Mouse (Mus musculus) left cerebral cortex, postnatal 14 days (tissue): ENCODE measurements around the gene Gas2l3. TPM values are rescaled to one million over a fixed set of nuclear protein-coding genes. Genes with fewer than 3 reads are reported as not detected.

Experiments used
- DNase-seq, 2 experiments: peaks; one replicate each; pipeline ENCODE4 v3.0.0; 2021 to 2022; ENCODE audit warnings: low spot score in 2 of 2, mixed read lengths in 1 of 2
- intact Hi-C: fragments of 180-260 bp; cut with DNase I; formaldehyde crosslinking; loops from one replicate; pipeline ENCODE4 v1.15.1; 2025
- long read RNA-seq, 2 experiments: library from polyadenylated mRNA; stranded (forward); transcript quantifications; one replicate each; pipeline ENCODE4 v2.0.0; 2021
- total RNA-seq, 2 experiments: library from RNA; stranded (reverse); gene quantifications; 2 replicates each; pipeline ENCODE4 v1.2.3; 2021

The Gas2l3 gene
- total RNA-seq: 1 to 10 TPM; 1.8 to 2.6 TPM
- long read RNA-seq, experiment 1: 0 reads
- long read RNA-seq, experiment 2: 0 reads

DNA sequence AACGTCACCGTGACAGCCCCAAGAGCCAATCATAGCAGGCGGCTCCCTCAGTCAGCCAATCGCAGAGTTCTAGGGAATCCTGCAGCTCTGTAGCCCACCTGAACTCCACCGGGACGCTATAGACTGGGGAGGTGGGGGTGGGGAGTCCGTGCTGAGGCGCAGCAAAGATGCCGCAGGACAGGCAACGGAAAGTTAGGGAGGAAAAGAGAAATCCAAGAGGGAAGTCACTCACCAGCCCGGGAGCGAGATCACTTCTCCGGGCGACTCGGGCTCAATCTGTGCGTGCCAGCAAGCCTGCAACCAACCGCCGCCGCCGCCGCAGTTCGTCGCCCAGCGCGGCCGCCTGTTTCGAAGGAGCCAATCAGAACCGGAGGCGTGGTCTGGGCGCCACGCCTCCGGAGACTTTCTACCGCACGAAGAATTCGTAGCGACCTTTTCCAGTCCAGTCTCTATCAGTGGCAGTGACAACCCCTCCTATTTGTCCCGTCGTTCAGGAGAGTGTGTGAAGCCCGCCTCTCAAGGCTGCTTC is at the start of gene Gas2l3:
Gas2l3 (minus strand) TSS at position 345 of the 529 bp plus-strand sequence.
- intact Hi-C loops: no loop called here
- peak; percentile 82 to 84 for DNase-seq

GRCm38 (mm10) chr10:89491321-89491720 is 47.6 kb upstream of the Gas2l3 start:
- no peak for DNase-seq
- intact Hi-C loops: no loop called here

- intact Hi-C loops: no loop called here
- no peak for DNase-seq
Measured at GRCm38 (mm10) chr10:89490250-89490649, 46.5 kb upstream of the Gas2l3 start.

- no peak for DNase-seq
- intact Hi-C loops: no loop called here
Measured at GRCm38 (mm10) chr10:89489459-89489858, 45.7 kb upstream of the Gas2l3 start.

DNA sequence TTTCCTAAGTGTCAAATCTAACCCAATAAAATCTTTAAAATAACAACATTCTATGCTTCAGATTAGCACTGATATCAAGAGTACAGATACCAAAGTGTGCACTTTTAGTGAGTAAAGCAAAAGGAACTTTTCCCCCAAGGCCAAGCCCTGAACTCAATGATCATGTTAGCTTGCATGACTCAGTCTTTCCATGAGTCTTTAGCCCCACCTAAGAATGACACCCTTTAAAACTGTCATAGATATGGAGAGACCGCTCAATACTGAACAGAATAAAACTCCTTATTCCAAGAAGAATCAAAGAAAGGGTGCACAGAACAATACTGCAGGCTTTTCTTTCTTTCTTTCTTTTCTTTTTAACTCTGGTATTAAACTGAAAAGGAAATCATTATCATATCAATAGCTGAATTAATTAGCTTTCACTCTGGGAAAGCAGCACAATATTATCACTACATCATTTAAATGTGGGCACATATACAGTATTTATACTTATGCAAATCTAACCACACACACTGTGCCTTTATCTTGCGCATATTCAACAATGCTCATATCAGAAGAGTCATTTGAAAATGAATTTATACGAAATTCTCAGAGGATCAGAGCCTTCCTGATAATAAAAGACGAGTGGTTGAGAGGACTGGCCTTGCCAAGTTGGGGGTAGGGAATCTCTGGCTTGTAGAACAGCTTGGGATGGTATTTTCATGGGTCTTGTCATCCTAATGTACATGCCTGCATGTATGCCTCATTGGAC is 43.4 kb upstream of the Gas2l3 start:
- intact Hi-C loops: no loop called here
- no peak for DNase-seq

DNA sequence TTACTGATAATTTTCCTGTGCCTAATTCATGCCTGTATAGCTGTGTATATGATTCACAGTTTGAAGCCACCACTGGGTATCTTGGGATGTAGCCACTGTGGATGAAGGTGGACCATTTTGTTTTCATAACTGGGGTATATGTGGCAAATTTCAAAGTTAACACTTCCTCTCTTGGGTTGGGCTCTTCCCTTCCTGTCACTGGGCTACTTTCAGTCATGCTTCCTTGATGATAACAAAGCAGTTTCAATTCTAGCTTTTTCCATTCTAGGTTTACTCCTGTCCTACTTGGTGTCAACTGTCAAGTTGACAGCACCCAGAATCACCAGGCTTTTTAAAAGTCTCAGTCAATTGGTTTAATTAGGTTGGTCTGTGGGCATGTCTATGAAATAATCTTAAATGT is 41.1 kb upstream of the Gas2l3 start:
- intact Hi-C loops: no loop called here
- no peak for DNase-seq

- intact Hi-C loops: no loop called here
- no peak for DNase-seq
Measured at GRCm38 (mm10) chr10:89483812-89484602, 40.2 kb upstream of the Gas2l3 start.

DNA sequence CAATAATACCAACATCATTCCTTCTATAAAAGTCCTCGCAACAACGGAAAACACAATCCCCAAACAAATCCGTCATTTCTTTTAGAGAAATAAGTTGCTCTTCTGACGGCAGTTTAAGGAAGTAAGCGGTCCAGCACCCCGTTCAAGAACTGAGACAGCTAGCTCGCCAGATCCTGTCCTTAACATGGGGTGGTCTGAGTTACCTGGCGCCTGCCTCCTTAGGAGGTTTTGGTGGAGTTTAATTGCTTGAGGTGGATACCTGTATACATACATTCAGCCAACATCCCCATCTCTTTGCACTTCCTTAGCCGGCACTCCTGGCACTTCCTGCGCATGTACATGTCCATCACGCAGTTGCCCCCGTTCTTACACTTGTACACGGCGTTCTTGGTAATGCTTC is 39.3 kb upstream of the Gas2l3 start:
- intact Hi-C loops: no loop called here
- no peak for DNase-seq

DNA sequence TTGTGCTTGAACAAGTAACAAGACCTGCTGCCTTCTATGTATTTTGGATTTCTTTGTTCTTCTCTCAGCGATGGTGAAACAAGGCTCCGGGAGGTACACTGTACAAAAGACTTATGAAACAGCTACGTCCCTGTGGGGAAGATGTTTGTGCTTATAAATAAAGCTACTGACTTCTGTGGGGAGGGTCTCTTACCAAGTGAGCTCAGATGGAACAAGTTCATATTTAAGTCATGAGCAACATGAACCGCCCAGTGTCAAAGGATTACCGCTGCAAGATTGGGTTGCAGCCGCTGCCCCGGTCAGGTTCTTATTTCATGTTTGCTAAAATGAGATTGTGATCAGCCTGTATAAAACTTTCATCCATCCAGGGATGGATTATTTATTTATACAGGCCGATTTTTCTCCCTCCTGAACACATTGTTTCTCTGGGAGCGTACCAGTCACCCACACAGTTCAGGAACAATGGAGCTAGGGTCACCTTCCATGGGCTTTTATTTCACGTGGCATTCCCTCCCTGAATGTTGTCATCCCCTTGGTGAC is 38.4 kb upstream of the Gas2l3 start:
- intact Hi-C loops: no loop called here
- DNase-seq: no peak

GRCm38 (mm10) chr10:89481638-89482037 is 37.9 kb upstream of the Gas2l3 start:
- DNase-seq: no peak
- intact Hi-C loops: no loop called here

DNA sequence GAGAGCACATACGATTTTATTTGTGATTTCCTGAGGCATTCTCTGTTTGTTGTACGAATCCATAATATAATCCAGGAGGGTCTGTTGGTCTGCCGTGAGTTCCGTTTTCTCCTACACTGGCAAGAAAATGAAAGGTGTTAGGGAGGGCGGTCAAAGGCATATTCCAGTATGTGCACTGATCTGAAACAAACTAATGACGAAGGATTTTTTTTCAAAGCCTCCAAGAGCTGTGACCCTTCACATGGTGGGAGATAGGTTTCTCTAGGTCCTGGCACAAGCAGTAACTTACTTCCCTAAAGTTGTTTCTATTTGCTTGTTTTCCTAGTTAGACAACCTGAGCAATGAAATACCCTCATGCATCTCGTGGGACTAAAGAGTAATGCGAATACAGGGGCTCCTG is 35.0 kb upstream of the Gas2l3 start:
- no peak for DNase-seq
- intact Hi-C loops: no loop called here

GRCm38 (mm10) chr10:89470596-89471353 is 27.0 kb upstream of the Gas2l3 start:
- no peak for DNase-seq
- intact Hi-C loops: no loop called here

DNA sequence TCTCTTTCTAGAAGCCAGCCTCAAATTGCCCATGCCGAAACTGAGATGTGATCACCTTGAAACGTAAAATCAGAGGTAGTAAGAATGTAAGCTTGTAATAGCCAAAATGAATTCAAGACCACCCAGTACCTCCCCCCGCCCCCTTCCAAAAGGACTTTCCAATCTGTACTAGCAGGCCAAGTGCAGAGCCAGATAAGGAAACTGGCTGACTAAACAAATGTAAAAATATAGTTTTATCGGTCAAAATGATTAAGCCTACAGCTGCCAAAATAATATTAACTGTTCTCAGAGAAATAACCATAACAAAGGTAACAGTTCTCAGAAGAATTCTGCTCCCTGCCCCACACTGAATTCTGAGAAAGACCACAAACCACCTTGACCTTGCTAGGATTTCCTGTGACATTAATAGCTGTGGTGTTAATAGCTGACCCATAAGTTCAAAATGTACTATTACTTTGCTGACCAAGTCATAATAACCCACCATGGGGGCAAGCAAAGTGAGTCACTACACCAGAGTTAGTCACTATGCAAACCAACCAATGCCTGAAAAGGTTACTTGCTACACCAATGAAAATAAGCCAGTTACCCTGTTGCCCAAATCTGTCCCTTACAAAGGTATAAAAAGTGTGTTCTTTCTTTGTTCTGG is 21.1 kb upstream of the Gas2l3 start:
- intact Hi-C loops: loop anchor here (5.0 kb wide), 1 partner anchor 138 kb away; no protein-coding TSS in a partner anchor

DNA sequence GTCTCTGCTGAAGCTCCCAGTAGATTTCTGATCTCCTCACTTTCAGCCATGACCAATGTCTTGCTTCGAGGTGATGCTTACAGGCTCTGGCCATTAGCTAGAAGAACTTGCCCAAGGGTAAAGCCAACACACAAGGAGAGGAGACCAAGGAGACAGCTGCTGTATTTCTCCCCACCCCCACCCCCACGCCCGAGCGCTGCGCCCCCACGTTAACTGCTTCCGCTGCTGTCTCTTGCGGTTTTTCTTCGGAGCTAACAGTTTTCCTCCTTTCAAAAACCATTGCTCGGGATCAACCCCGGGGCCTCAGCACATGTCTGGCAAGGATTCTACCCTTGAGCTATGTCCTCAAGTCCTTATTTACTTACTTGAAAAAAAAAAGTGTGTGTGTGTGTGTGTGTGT is 19.1 kb upstream of the Gas2l3 start:
- intact Hi-C loops: loop anchor here (1.0 to 5.0 kb wide), 2 partner anchors 136 to 167 kb away; no protein-coding TSS in a partner anchor
- no peak for DNase-seq

More for the DNA sequence above, 21.1 kb upstream of the Gas2l3 start:
- no peak for DNase-seq

GRCm38 (mm10) chr10:89461856-89462507 is 18.2 kb upstream of the Gas2l3 start:
- DNase-seq: peak; percentile 93
- intact Hi-C loops: loop anchor here (1.0 to 5.0 kb wide), 2 partner anchors 135 to 168 kb away; no protein-coding TSS in a partner anchor

DNA sequence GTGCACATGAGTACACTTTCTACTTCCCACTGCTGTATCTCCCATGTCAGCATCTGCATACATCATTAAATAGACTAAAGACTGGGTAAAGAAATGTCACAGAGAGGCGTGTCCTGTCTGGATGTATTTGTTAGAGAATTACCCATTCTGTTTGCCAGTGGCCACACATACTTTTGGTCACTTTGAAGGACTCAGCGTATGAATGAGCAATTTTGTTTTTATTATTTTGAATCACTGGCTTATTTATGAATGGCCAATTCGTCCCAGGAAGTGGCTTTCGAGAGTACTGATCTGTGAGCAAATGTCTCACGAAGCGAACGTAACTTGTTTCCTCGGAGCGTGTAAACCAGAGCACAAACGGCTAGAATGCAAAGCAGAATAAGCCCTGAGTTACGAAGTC is 17.2 kb upstream of the Gas2l3 start:
- DNase-seq: no peak
- intact Hi-C loops: loop anchor here (5.0 kb wide), 1 partner anchor 134 kb away; no protein-coding TSS in a partner anchor

DNA sequence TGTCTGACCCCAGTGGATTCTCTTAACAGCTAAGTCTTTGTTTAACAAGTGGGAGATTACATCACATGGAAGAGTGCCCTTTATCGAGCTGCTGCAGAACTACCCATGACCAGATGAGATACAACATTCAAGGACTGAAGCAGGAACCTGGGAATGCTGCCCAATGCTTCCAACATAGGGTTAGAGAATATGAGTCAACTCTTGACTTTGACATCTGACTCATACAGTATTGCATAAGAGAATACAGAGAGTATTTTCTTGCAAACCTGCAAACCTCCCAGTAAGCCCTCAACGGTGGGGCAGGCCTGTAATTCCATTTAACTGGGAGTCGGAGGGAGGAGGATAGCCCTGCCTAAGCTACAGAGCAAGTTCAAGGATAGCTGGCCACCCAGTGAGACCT is 15.0 kb upstream of the Gas2l3 start:
- no peak for DNase-seq
- intact Hi-C loops: no loop called here

GRCm38 (mm10) chr10:89453794-89454193 is 10.0 kb upstream of the Gas2l3 start:
- DNase-seq: no peak
- intact Hi-C loops: no loop called here
